Comparison of ENCODE assay signal across 9 mouse cellular contexts in the genomic region with DNA sequence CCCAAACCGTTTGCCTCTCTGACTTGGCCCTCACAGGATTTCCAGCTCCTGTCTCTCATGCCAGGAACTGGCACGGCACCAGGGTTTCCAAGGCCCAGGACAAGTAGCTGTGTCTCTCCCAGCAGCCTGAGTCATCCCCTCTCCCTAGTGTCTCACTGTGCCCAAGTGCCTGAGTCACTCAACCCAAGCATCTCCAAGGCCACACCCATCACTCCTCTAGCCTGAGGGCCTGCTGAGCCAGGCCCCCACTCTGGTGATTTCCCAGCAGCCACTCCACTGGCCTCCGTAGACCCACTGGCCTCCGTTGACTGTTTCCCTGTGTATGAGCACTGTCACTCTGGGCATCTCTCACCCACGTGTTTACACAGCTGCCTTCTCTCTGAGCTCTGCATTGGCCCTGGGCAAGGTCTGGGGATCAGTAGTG. TPM values are rescaled to one million over a fixed set of nuclear protein-coding genes. Genes with fewer than 3 reads are reported as not detected.
DNase-seq lines count a peak whose midpoint lies in the region; ATAC-seq lines count a peak whose summit lies in the region.
"Had no signal": no experiment of that assay in that cellular context is flagged by ENCODE, and none has a peak within 500 bp of the region (broad histone marks: within the 10 kb centered on the region; RNA-seq: fewer than 3 reads in every experiment).

No protein-coding gene starts in this region.

- H3K36me3 ChIP-seq in forebrain, embryonic 16.5 days (ENCODE audit: control insufficient read depth, insufficient read depth): no peaks in the 10 kb centered on the region
- no peaks in the 10 kb centered on the region for H3K36me3 ChIP-seq in hindbrain, embryonic 15.5 days
- H3K36me3 ChIP-seq in limb, embryonic 13.5 days: no peaks in the 10 kb centered on the region

- no peaks in the 10 kb centered on the region for H3K27me3 ChIP-seq in forebrain, embryonic 16.5 days (replicated peaks; ENCODE audit: control insufficient read depth, insufficient read depth, low read length)
- no peaks in the 10 kb centered on the region for H3K27me3 ChIP-seq in hindbrain, embryonic 15.5 days
- no peaks in the 10 kb centered on the region for H3K27me3 ChIP-seq in limb, embryonic 13.5 days

- no peak overlapping the region for H3K27ac ChIP-seq in forebrain, embryonic 16.5 days (ENCODE audit: low read length)
- H3K27ac ChIP-seq in hindbrain, embryonic 15.5 days (replicated peaks): peak overlapping the region; percentile 78
- no peak overlapping the region for H3K27ac ChIP-seq in limb, embryonic 13.5 days

- peak; percentile 60 for DNase-seq in embryo, embryonic 10 days (ENCODE audit: low spot score)
- DNase-seq in embryo, embryonic 10.5 days (ENCODE audit: low spot score): no peak
- DNase-seq in ovary, postnatal 36 days (ENCODE audit: low spot score): peak; percentile 74
- DNase-seq in T-cell, adult 2 months (ENCODE audit: low spot score): no peak

- no peaks in the 10 kb centered on the region for H3K9me3 ChIP-seq in forebrain, embryonic 16.5 days (ENCODE audit: control insufficient read depth, low read length)
- H3K9me3 ChIP-seq in hindbrain, embryonic 15.5 days: no peaks in the 10 kb centered on the region
- H3K9me3 ChIP-seq in limb, embryonic 13.5 days: no peaks in the 10 kb centered on the region

- no peak overlapping the region for H3K4me3 ChIP-seq in forebrain, embryonic 16.5 days (replicated peaks; ENCODE audit: low read length)
- H3K4me3 ChIP-seq in hindbrain, embryonic 15.5 days: no peak overlapping the region
- no peak overlapping the region for H3K4me3 ChIP-seq in limb, embryonic 13.5 days
- H3K4me3 ChIP-seq: erythroblast, embryonic 14.5 days had no signal

- no peak overlapping the region for H3K9ac ChIP-seq in forebrain, embryonic 16.5 days (replicated peaks; ENCODE audit: low read depth, low read length)
- H3K9ac ChIP-seq in hindbrain, embryonic 15.5 days: no peak overlapping the region
- H3K9ac ChIP-seq in limb, embryonic 13.5 days: no peak overlapping the region

- 53% methylated on average over 5 of the region's 5 CpGs for WGBS in forebrain, embryonic 16.5 days
- 34% methylated on average over 5 of the region's 5 CpGs for WGBS in hindbrain, embryonic 15.5 days
- WGBS in limb, embryonic 13.5 days: 70% methylated on average over 5 of the region's 5 CpGs

- peaks cover 16% of the 10 kb centered on the region for H3K4me1 ChIP-seq in forebrain, embryonic 16.5 days (replicated peaks; ENCODE audit: control insufficient read depth, insufficient read depth, low read length)
- peaks cover 76% of the 10 kb centered on the region for H3K4me1 ChIP-seq in hindbrain, embryonic 15.5 days (replicated peaks)
- H3K4me1 ChIP-seq in limb, embryonic 13.5 days: peaks cover 16% of the 10 kb centered on the region

- no peak overlapping the region for H3K4me2 ChIP-seq in forebrain, embryonic 16.5 days (ENCODE audit: low read length)
- H3K4me2 ChIP-seq in hindbrain, embryonic 15.5 days: no peak overlapping the region
- H3K4me2 ChIP-seq in limb, embryonic 13.5 days (replicated peaks): no peak overlapping the region

- peak; percentile 81 for ATAC-seq in cerebellum, adult (ENCODE audit: insufficient number of reproducible peaks, low FRiP score, low TSS enrichment)
- ATAC-seq in forebrain, embryonic 16.5 days: peak; percentile 39
- peak; percentile 86 for ATAC-seq in hindbrain, embryonic 15.5 days (ENCODE audit: low FRiP score, low read depth)
- 0 out of 2 replicates have a peak, but pooled peaks have one; percentile 28 for ATAC-seq in limb, embryonic 13.5 days (ENCODE audit: low FRiP score, low read depth)

RNA-seq across cellular contexts. Expression of gene Map6, which starts 37.7 kb away (rescaled TPM):
- polyA plus RNA-seq in forebrain, embryonic 16.5 days (2015; fragmentation: Nextera tagmentation; extraction: Ambion mirVana): 69.3 and 90.0 TPM in 2 replicates
- polyA plus RNA-seq in hindbrain, embryonic 15.5 days (2015; fragmentation: Nextera tagmentation; extraction: Ambion mirVana): 139 and 155 TPM in 2 replicates
- polyA plus RNA-seq in limb, embryonic 13.5 days (2015; fragmentation: Nextera tagmentation; extraction: Ambion mirVana): 4.4 TPM in 2 replicates
- polyA plus RNA-seq: erythroblast, embryonic 14.5 days had no signal

RNA-seq across cellular contexts. Expression of gene Serpinh1, which starts 48.1 kb away (rescaled TPM):
- polyA plus RNA-seq in forebrain, embryonic 16.5 days (2015; fragmentation: Nextera tagmentation; extraction: Ambion mirVana): 201 and 257 TPM in 2 replicates
- polyA plus RNA-seq in hindbrain, embryonic 15.5 days (2015; fragmentation: Nextera tagmentation; extraction: Ambion mirVana): 286 and 303 TPM in 2 replicates
- polyA plus RNA-seq in limb, embryonic 13.5 days (2015; fragmentation: Nextera tagmentation; extraction: Ambion mirVana): 1,782 and 1,939 TPM in 2 replicates

Comparison
In these comparisons a context has a peak if more than half of its experiments do, and no peak if none do; other contexts are left out.
1. DNase-seq: peak in embryo, embryonic 10 days (single experiment) and ovary, postnatal 36 days (single experiment); none in embryo, embryonic 10.5 days (single experiment) and T-cell, adult 2 months (single experiment).
2. ATAC-seq: peak in every context shown above with its lines; median percentile 86 in hindbrain, embryonic 15.5 days; 81 in cerebellum, adult; 39 in forebrain, embryonic 16.5 days; 28 in limb, embryonic 13.5 days.
3. RNA of gene Map6, which starts 37.7 kb away (polyA plus RNA-seq): 139 to 155 TPM in hindbrain, embryonic 15.5 days and 69.3 to 90.0 TPM in forebrain, embryonic 16.5 days; 4.4 TPM in limb, embryonic 13.5 days; every median in the first group is over 10 times any median in the second.